22 mouse cellular contexts compared by ENCODE assay signal in genomic region chr2:130335112-130335511, GRCm38 (mm10). TPM values are rescaled to one million over a fixed set of nuclear protein-coding genes. Genes with fewer than 3 reads are reported as not detected.
DNase-seq lines count a peak whose midpoint lies in the region; TF ChIP-seq lines count a peak whose summit lies in the region.
"Had no signal": no experiment of that assay in that cellular context is flagged by ENCODE, and none has a peak within 500 bp of the region (broad histone marks: within the 10 kb centered on the region; RNA-seq: fewer than 3 reads in every experiment).

No protein-coding gene starts in this region.

- H3K27me3 ChIP-seq in MEL (ENCODE audit: control insufficient read depth in 1 of 2, insufficient read depth in 2 of 2, low read length in 2 of 2): no peaks in the 10 kb centered on the region
- H3K27me3 ChIP-seq: embryonic facial prominence, embryonic 13.5 days; embryonic facial prominence, embryonic 15.5 days; forebrain, embryonic 12.5 days had no signal

- no peaks in the 10 kb centered on the region for H3K79me2 ChIP-seq in MEL (ENCODE audit: control insufficient read depth, insufficient read depth, low read length, poor library complexity)

- H3K36me3 ChIP-seq in MEL (ENCODE audit: control insufficient read depth in 1 of 2, insufficient read depth in 2 of 2, low read length in 2 of 2): peaks cover 0 to 17% of the 10 kb centered on the region in 2 experiments; a peak in 2 of 4 replicates
- H3K36me3 ChIP-seq: embryonic facial prominence, embryonic 13.5 days; embryonic facial prominence, embryonic 15.5 days; forebrain, embryonic 10.5 days; forebrain, embryonic 12.5 days; G1E had no signal

- TF ChIP-seq POLR2A in MEL (IDR thresholded peaks at IDR 0.05; ENCODE audit: control insufficient read depth in 1 of 2, insufficient read depth in 1 of 2, low read depth in 1 of 2, low read length in 2 of 2, poor library complexity in 1 of 2): no peak

- no peak overlapping the region for H3K27ac ChIP-seq in MEL (ENCODE audit: control insufficient read depth, low read depth, low read length)
- H3K27ac ChIP-seq: embryonic facial prominence, embryonic 13.5 days; embryonic facial prominence, embryonic 15.5 days; forebrain, embryonic 10.5 days; forebrain, embryonic 12.5 days had no signal

- no peak overlapping the region for H3K4me3 ChIP-seq in MEL (ENCODE audit: control insufficient read depth in 1 of 2, insufficient read depth in 1 of 2, low read depth in 2 of 2, low read length in 2 of 2)
- H3K4me3 ChIP-seq: embryonic facial prominence, embryonic 13.5 days; embryonic facial prominence, embryonic 15.5 days; erythroblast, embryonic 14.5 days; forebrain, embryonic 10.5 days; forebrain, embryonic 12.5 days had no signal

- TF ChIP-seq RAD21 in MEL (IDR thresholded peaks at IDR 0.05; ENCODE audit: low read depth, low read length): no peak

- no peaks in the 10 kb centered on the region for H3K9me3 ChIP-seq in MEL (replicated peaks; ENCODE audit: insufficient read depth, low read length)
- H3K9me3 ChIP-seq: embryonic facial prominence, embryonic 13.5 days; embryonic facial prominence, embryonic 15.5 days; forebrain, embryonic 10.5 days; forebrain, embryonic 12.5 days; G1E had no signal

- intact Hi-C loops in heart, postnatal 36 days (cut with DNase I): no loop called here

- peaks cover 16 to 17% of the 10 kb centered on the region in 2 experiments for H3K4me1 ChIP-seq in MEL (ENCODE audit: control insufficient read depth in 1 of 2, insufficient read depth in 2 of 2, low read length in 2 of 2)
- H3K4me1 ChIP-seq: embryonic facial prominence, embryonic 13.5 days; embryonic facial prominence, embryonic 15.5 days; forebrain, embryonic 10.5 days; forebrain, embryonic 12.5 days had no signal

- H3K9ac ChIP-seq in MEL (ENCODE audit: control insufficient read depth, low read depth, low read length, poor library complexity, severe bottlenecking): no peak overlapping the region
- H3K9ac ChIP-seq: embryonic facial prominence, embryonic 13.5 days; embryonic facial prominence, embryonic 15.5 days; forebrain, embryonic 12.5 days had no signal

- DNase-seq in heart, adult 11 months: peak; percentile 21
- no peak for DNase-seq in heart, postnatal 36 days
- DNase-seq in MEL (ENCODE audit: low read depth, low spot score): peak; percentile 39
- DNase-seq in thymus, postnatal 4 days: no peak
- no peak for DNase-seq in urinary bladder, postnatal 25 days (ENCODE audit: low spot score)
- DNase-seq: adrenal gland, adult 2 months; adrenal gland, postnatal 10 days; adrenal gland, postnatal 25 days; cerebellum, adult 11 months; cerebellum, adult 18-20 months; cerebellum, adult 8-10 months; cerebellum, adult 9-11 months; cerebellum, postnatal 14 days; cerebellum, postnatal 36 days; embryo, embryonic 11 days had no signal

- no peak for TF ChIP-seq CTCF in MEL (IDR thresholded peaks at IDR 0.05 in 2 of 3, conservative IDR thresholded peaks at IDR 0.05 in 1 of 3; ENCODE audit: control insufficient read depth in 1 of 3, insufficient read depth in 1 of 3, low read depth in 2 of 3, low read length in 3 of 3, poor library complexity in 1 of 3, severe bottlenecking in 1 of 3)

- no peak for TF ChIP-seq EP300 in MEL (IDR thresholded peaks at IDR 0.05; ENCODE audit: low read depth in 1 of 2, low read length in 2 of 2)

TF ChIP-seq in MEL, 35 proteins besides CTCF, POLR2A, EP300 and RAD21:
- TF ChIP-seq ETS1 (IDR thresholded peaks at IDR 0.05; ENCODE audit: low read depth, low read length): peak; percentile 18; the same call in 1 of the 2 replicates
- no peak for TF ChIP-seq ELF1 (IDR thresholded peaks at IDR 0.05; ENCODE audit: low read depth, low read length)

RNA-seq across cellular contexts. Expression of gene Ebf4, which starts 40.1 kb away (rescaled TPM):
- total RNA-seq in heart, postnatal 36 days (2021): under 1 TPM; 0.47 to 0.60 TPM
- total RNA-seq in MEL (2012; rRNA removed): 0.12 and 0.13 TPM in 2 replicates
- polyA plus RNA-seq in MEL (2012; ENCODE audit: insufficient read depth in 1 of 2, insufficient read length in 2 of 2, low read depth in 1 of 2, low replicate concordance in 2 of 2, missing spikeins in 1 of 2): under 1 TPM in 1 of 2 experiments, not detected in 1; 0.72 TPM
- total RNA-seq: common myeloid progenitor, adult 5-6 weeks had no signal
- polyA plus RNA-seq: erythroblast, embryonic 14.5 days; G1E had no signal

RNA-seq across cellular contexts. Expression of gene Idh3b, which starts 50.8 kb away (rescaled TPM):
- total RNA-seq in heart, postnatal 36 days (2021): 100 to 1,000 TPM; 794 to 801 TPM
- 205 and 210 TPM in 2 replicates for total RNA-seq in MEL (2012; rRNA removed)
- 1,000 to 10,000 TPM in 1 of 2 experiments, 100 to 1,000 TPM in 1; 551 to 1,030 TPM for polyA plus RNA-seq in MEL (2012; ENCODE audit: insufficient read depth in 1 of 2, insufficient read length in 2 of 2, low read depth in 1 of 2, low replicate concordance in 2 of 2, missing spikeins in 1 of 2)

Comparison
In these comparisons a context has a peak if more than half of its experiments do, and no peak if none do; other contexts are left out.
1. DNase-seq: peak in heart, adult 11 months (single experiment) and MEL (single experiment); none in heart, postnatal 36 days (0 of 2), thymus, postnatal 4 days (single experiment) and urinary bladder, postnatal 25 days (single experiment).